Mouse (Mus musculus) neural tube, embryonic 11.5 days (tissue): ENCODE results near the gene Cpa5. TPM values are rescaled to one million over a fixed set of nuclear protein-coding genes. Genes with fewer than 3 reads are reported as not detected.

Source experiments
- ATAC-seq: fragments of 200-750 bp; cut with Nextera tagmentation; 2 replicates; pipeline ENCODE4 v1.8.0; 2017; ENCODE audit warnings: moderate number of reproducible peaks, mild to moderate bottlenecking, moderate TSS enrichment, moderate library complexity; ENCODE audit not compliant: insufficient read depth, low FRiP score, low TSS enrichment
- DNase-seq: peaks from one replicate; pipeline ENCODE4 v3.0.0-alpha.2; 2015; ENCODE audit warnings: low spot score
- H3K27ac ChIP-seq: fragments of 300-500 bp; sonication (generic); 2 replicates; pipeline ENCODE4 v1.5.1; 2014; ENCODE audit warnings: low read depth, mild to moderate bottlenecking, low read length
- H3K27me3 ChIP-seq: fragments of 300-500 bp; sonication (generic); 2 replicates; pipeline ENCODE4 v1.6.1; 2014; ENCODE audit warnings: mild to moderate bottlenecking, low read length, mixed read lengths; ENCODE audit not compliant: control insufficient read depth, insufficient read depth
- H3K36me3 ChIP-seq: fragments of 300-500 bp; sonication (generic); 2 replicates; pipeline ENCODE4 v1.6.1; 2014; ENCODE audit warnings: mild to moderate bottlenecking, low read length, moderate library complexity, mixed read lengths; ENCODE audit not compliant: control insufficient read depth, insufficient read depth
- H3K4me1 ChIP-seq: fragments of 300-500 bp; sonication (generic); 2 replicates; pipeline ENCODE4 v1.6.1; 2014; ENCODE audit warnings: low read length, mixed read lengths; ENCODE audit not compliant: control insufficient read depth, insufficient read depth
- H3K4me2 ChIP-seq: fragments of 300-500 bp; sonication (generic); 2 replicates; pipeline ENCODE4 v1.6.1; 2014; ENCODE audit warnings: low read depth, mild to moderate bottlenecking, moderate library complexity
- H3K4me3 ChIP-seq: fragments of 300-500 bp; sonication (generic); 2 replicates; pipeline ENCODE4 v1.5.1; 2014; ENCODE audit warnings: low read depth, low read length
- H3K9ac ChIP-seq: fragments of 300-500 bp; sonication (generic); 2 replicates; pipeline ENCODE4 v1.6.1; 2014; ENCODE audit warnings: mild to moderate bottlenecking, low read length
- H3K9me3 ChIP-seq: fragments of 300-500 bp; sonication (generic); 2 replicates; pipeline ENCODE4 v1.6.1; 2016; ENCODE audit warnings: low read length; ENCODE audit not compliant: control insufficient read depth
- WGBS: fragments of 180-500 bp; shearing (Covaris S2); extraction: QIAGEN DNeasy Blood & Tissue Kit; methylation state at CpG from one replicate; pipeline ENCODE4 v1.1.7; 2014; 5-methylcytosine and 5-hydroxymethylcytosine counted together
- polyA plus RNA-seq: library from polyadenylated mRNA; unstranded; fragments of >200 nt; fragmentation: Nextera tagmentation; extraction: Ambion mirVana; gene quantifications from 2 replicates; pipeline ENCODE4 v1.2.1, GENCODE M21; 2014

Gene Cpa5
- polyA plus RNA-seq, 1 experiment from 2014 or later, result not detected

DNA sequence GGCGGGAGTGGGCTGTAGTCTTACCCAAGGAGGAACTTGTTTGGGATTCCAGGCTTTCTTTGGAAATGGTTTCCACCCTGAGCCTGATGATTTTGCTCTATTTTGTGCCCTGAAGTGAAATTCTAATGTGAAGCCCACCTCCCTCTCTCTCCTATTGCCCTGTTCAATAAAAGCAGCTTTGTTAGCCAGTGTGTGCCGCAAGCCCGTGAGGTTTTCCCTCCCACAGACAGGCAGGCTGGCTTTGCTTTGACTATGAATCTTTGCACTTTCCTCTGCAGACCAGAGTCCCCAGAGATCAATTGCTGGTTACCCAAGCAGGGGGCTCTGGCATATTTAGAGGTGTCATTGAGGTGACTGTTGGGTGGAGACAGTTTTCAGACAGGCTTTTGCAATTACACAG, 33.7 kb downstream of the Cpa5 start:
- no peak overlapping the region for H3K4me2 ChIP-seq
- H3K9me3 ChIP-seq, result no peaks in the 10 kb centered on the region
- ATAC-seq (no peak), DNase-seq (no peak)
- 49% methylated on average over 3 of the region's 3 CpGs for WGBS
- no peak overlapping the region for H3K4me3 ChIP-seq
- peaks cover 4% of the 10 kb centered on the region; the same call in 1 of the 2 replicates for H3K4me1 ChIP-seq
- H3K27me3 ChIP-seq, result no peaks in the 10 kb centered on the region
- no peak overlapping the region for H3K27ac ChIP-seq
- no peak overlapping the region for H3K9ac ChIP-seq
- no peaks in the 10 kb centered on the region for H3K36me3 ChIP-seq

DNA sequence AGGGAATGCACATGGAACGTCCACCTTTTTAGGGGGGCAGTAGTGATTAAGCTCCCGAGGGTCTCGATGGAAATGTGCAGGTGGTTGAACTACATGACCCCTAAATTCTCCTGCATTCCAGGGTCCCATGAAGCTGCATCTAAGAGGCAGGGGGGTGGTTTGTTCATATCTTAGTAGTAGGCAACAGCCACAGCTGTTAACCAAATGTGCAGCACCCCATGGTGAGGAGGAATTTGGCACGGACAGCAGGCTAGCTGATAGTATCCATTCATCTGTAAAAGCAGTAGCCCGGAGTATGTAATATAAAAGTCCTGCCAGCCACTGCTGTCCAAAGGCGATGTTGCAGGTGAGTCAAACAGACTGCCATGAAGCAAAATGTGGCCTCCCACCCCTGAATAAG, 34.6 kb downstream of the Cpa5 start:
- H3K27ac ChIP-seq, result no peak overlapping the region
- WGBS, result 56% methylated on average over 6 of the region's 6 CpGs

DNA sequence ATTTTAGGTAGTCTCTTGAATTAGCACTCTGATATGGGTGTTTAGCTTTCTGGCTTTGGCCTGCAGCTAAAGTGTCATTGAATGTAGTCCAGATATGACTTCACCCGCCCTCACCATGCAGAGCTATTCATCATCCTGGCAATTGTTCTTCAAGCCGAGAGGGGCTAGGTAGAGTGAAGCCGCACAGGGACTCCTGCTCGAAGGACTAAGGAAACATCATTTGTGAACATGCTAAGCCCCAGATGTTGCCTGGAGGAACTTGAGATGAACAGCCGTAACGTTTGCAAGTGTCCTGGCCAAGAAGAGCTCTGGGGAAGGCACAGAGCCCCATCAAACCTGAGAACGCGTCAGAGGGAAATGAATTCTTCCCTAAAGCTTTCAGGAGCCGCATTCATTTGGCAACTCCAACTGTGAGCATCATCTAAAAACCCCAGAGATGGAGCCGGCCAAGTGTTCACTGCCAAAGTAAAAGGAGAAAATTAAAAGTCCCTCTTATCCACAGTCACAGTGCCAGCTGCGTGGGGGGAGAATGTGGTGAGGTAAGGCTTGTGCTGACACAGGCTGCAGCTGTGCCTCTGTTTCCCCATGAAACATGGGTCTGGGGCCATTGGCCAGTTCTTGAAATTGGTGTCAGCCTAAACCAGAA, 39.0 kb downstream of the Cpa5 start:
- WGBS, result 71% methylated on average over 11 of the region's 11 CpGs
- H3K4me1 ChIP-seq, result peaks cover 21% of the 10 kb centered on the region
- ATAC-seq, result no peak
- H3K36me3 ChIP-seq, result no peaks in the 10 kb centered on the region
- no peaks in the 10 kb centered on the region for H3K9me3 ChIP-seq
- H3K4me2 ChIP-seq, result no peak overlapping the region
- no peaks in the 10 kb centered on the region for H3K27me3 ChIP-seq
- H3K9ac ChIP-seq, result no peak overlapping the region
- no peak for DNase-seq
- no peak overlapping the region for H3K4me3 ChIP-seq
- no peak overlapping the region for H3K27ac ChIP-seq

More for the DNA sequence above, 34.6 kb downstream of the Cpa5 start:
- ATAC-seq, result no peak
- H3K9me3 ChIP-seq, result no peaks in the 10 kb centered on the region
- peaks cover 5% of the 10 kb centered on the region; the same call in 1 of the 2 replicates for H3K4me1 ChIP-seq
- H3K36me3 ChIP-seq, result no peaks in the 10 kb centered on the region
- no peak overlapping the region for H3K4me2 ChIP-seq
- DNase-seq, result no peak
- no peak overlapping the region for H3K9ac ChIP-seq
- no peak overlapping the region for H3K4me3 ChIP-seq
- H3K27me3 ChIP-seq, result no peaks in the 10 kb centered on the region

DNA sequence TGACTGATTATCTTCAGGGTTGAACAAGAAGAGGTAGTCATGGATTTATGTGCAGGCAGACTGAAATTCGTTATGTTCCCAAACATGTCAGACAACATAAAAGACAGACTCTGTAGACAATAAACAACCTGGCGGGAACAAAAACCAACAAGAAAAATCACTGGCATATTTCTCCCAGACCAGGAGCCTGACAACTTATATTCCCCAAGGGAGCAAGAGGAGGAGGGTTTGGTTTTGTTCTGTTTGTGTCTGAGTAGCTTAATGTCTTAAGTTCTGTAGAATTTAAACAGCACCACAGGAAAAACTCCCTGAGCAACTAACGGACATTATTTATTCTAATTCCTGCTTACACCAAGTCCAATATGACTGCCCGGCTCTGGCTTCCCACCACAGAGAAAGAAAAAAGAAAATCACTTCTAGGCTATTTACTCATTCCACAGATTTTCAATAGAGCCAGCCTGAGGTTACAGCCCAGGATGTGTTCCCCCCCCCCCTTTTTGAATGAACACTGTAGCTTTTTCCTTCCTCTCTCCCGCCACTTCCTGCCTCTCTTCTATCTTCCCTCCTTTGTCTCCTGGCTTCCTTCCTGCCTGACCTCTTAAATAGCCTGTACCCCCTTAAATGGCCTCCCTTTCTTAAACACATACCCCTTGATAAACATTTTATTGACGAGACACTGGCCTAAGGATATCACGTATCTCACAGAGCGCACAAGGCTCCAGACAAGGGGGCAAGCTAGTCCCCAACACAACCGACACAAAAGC, 41.8 kb downstream of the Cpa5 start:
- H3K27ac ChIP-seq, result peak overlapping the region; percentile 71
- no peaks in the 10 kb centered on the region for H3K36me3 ChIP-seq
- H3K4me3 ChIP-seq, result no peak overlapping the region
- 52% methylated on average over 9 of the region's 9 CpGs for WGBS
- DNase-seq, result no peak
- no peaks in the 10 kb centered on the region for H3K27me3 ChIP-seq
- peaks cover 36% of the 10 kb centered on the region for H3K4me1 ChIP-seq
- H3K9ac ChIP-seq, result no peak overlapping the region
- H3K4me2 ChIP-seq, result no peak overlapping the region
- H3K9me3 ChIP-seq, result no peaks in the 10 kb centered on the region
- no peak for ATAC-seq

DNA sequence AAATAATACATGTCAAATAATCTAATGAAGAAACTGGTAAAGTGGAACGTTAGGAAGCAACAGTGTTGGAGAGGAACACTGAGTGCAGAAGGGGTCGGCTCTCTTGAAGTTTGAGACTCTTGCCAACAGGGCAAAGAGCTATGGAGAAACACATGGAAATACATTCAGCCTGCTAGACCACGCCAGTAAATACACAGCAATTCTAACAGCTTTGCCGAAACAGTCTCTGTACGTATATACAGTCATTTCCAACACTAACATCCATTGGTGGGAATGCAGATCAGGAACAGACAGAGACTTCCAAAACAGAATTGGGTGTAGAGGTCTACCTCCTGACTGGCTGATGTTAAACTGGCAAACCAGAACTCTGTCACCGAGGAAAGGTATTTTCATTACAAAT, 42.7 kb downstream of the Cpa5 start:
- Histone ChIP-seq H3K4me2 (no peak overlapping the region), H3K27ac (peak overlapping the region; percentile 71), H3K4me3 (no peak overlapping the region), H3K27me3 (no peaks in the 10 kb centered on the region), H3K9me3 (no peaks in the 10 kb centered on the region), H3K36me3 (no peaks in the 10 kb centered on the region), H3K4me1 (peaks cover 36% of the 10 kb centered on the region), H3K9ac (no peak overlapping the region)
- no peak for DNase-seq
- ATAC-seq, result no peak
- WGBS, result 65% methylated on average over 6 of the region's 6 CpGs

DNA sequence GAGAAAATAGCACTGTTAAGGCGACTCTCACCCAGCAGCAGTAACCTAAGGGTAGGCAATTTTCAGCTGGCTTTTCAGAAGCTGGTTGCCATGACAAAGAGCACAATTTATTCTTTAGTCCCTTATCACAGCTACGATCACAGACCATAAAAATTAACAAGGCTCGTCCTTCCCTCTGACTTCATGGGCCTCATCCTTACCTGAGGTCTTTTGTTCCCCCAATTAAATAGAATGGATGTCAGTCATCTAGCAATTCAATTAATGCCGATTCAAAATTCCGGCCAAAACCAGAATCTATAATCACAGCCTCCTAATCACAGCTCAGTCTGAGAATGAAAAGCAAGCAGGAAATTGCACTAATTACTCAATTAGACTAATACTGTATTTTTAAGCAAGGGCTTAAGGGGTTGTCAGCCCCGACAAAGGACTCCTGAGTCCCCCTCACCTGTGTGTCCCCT, 43.6 kb downstream of the Cpa5 start:
- peak overlapping the region; percentile 46; the same call in 1 of the 2 replicates for H3K27ac ChIP-seq

DNA sequence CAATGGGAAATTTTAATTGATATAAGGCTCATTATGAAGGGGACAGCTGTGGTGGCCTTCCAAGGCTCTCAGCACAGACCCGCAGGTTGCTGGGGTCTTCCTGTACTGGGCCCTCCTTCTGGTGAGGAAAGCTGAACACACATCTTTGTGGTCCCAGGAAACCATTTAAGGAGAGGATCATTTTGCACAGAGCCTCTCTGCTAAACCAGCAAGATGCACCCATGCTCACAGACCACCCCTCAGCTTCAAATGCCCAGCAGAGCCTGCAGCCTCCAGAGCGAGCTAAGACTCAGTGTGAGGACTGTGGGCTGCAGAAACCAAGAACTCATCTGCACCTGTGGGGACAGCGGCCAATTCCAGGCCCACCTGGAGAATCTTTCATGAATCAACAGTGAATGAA, 44.1 kb downstream of the Cpa5 start:
- H3K4me3 ChIP-seq, result no peak overlapping the region
- no peak overlapping the region for H3K9ac ChIP-seq
- no peak overlapping the region for H3K4me2 ChIP-seq
- DNase-seq (no peak), ATAC-seq (no peak)
- H3K9me3 ChIP-seq, result no peaks in the 10 kb centered on the region
- H3K4me1 ChIP-seq, result peaks cover 31% of the 10 kb centered on the region
- H3K27ac ChIP-seq, result peak overlapping the region; percentile 46; the same call in 1 of the 2 replicates
- H3K27me3 ChIP-seq, result no peaks in the 10 kb centered on the region
- 76% methylated on average over 3 of the region's 3 CpGs for WGBS
- no peaks in the 10 kb centered on the region for H3K36me3 ChIP-seq

More for the DNA sequence above, 43.6 kb downstream of the Cpa5 start:
- no peaks in the 10 kb centered on the region for H3K36me3 ChIP-seq
- ATAC-seq (no peak), DNase-seq (no peak)
- peaks cover 33% of the 10 kb centered on the region for H3K4me1 ChIP-seq
- no peak overlapping the region for H3K4me2 ChIP-seq
- no peaks in the 10 kb centered on the region for H3K27me3 ChIP-seq
- no peak overlapping the region for H3K9ac ChIP-seq
- no peak overlapping the region for H3K4me3 ChIP-seq
- no peaks in the 10 kb centered on the region for H3K9me3 ChIP-seq
- WGBS, result 34% methylated on average over 6 of the region's 6 CpGs

DNA sequence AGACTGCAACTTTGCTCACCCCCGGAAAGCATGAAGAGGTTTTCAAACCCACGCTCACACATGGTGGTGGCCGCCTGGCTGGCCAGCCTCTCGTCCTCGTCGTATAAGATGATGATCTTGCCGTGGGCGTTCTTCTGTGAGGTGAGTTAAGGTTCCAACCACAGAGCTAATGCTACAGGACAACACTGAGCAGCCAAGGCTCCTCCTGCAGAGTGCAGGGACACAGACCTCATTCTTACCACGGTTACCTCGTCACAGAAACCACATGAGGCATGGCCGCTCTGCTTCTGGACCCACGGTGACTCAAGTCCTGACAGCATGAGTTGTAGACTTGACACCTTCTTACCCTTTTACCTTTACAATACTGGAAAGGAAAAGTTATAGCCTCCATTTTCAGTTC, 46.5 kb downstream of the Cpa5 start:
- Histone ChIP-seq H3K4me3 (no peak overlapping the region), H3K9ac (no peak overlapping the region), H3K4me2 (no peak overlapping the region), H3K4me1 (peaks cover 31% of the 10 kb centered on the region), H3K36me3 (no peaks in the 10 kb centered on the region), H3K27me3 (no peaks in the 10 kb centered on the region), H3K9me3 (no peaks in the 10 kb centered on the region), H3K27ac (no peak overlapping the region)
- ATAC-seq (no peak), DNase-seq (no peak)
- 82% methylated on average over 12 of the region's 12 CpGs for WGBS

DNA sequence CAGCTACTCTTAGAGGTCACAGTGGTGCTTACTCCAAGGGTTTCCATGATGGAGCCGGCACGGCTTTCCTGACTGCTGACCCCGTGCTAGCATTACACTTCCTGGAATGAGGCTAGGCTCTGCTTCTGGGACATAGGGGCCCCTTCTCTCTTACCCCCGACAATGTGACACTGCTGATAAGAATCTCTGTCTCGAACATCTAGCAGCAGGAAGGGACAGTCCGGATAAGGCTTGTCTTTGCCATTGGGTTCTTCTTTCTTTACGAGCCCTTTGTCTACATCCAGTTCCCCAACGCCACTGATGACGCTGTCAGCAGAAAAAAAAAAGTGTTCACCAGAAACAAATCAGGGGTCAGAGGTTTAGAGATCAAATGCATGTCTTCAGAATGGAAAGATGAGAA, 47.8 kb downstream of the Cpa5 start:
- H3K4me1 ChIP-seq, result peaks cover 25% of the 10 kb centered on the region
- H3K9ac ChIP-seq, result no peak overlapping the region
- H3K27me3 ChIP-seq, result no peaks in the 10 kb centered on the region
- no peak overlapping the region for H3K4me2 ChIP-seq
- 83% methylated on average over 9 of the region's 9 CpGs for WGBS
- H3K27ac ChIP-seq, result no peak overlapping the region
- no peaks in the 10 kb centered on the region for H3K36me3 ChIP-seq
- DNase-seq (no peak), ATAC-seq (no peak)
- H3K4me3 ChIP-seq, result no peak overlapping the region
- no peaks in the 10 kb centered on the region for H3K9me3 ChIP-seq
